Comparison of ENCODE assay signal across 8 mouse cellular contexts in genomic region chr13:42526966-42527365, GRCm38 (mm10).
DNase-seq lines count a peak whose midpoint lies in the region; ATAC-seq and TF ChIP-seq lines count a peak whose summit lies in the region.

No protein-coding gene starts in this region.

- WGBS in intestine, postnatal 0 days, result 17% methylated on average over 8 of the region's 8 CpGs
- 20% methylated on average over 8 of the region's 8 CpGs for WGBS in hindbrain, embryonic 12.5 days

- no peak overlapping the region for H3K9ac ChIP-seq in intestine, postnatal 0 days (ENCODE audit: low read depth, low read length)
- H3K9ac ChIP-seq in hindbrain, embryonic 12.5 days, result no peak overlapping the region

- no peak overlapping the region for H3K4me3 ChIP-seq in intestine, postnatal 0 days (ENCODE audit: low read depth, low read length)
- no peak overlapping the region for H3K4me3 ChIP-seq in hindbrain, embryonic 12.5 days

- H3K4me1 ChIP-seq in intestine, postnatal 0 days (replicated peaks; ENCODE audit: control insufficient read depth, insufficient read depth, low read length), result 0 out of 2 replicates have a peak, but pooled peaks cover 12% of the 10 kb centered on the region
- H3K4me1 ChIP-seq in hindbrain, embryonic 12.5 days, result peaks cover 6% of the 10 kb centered on the region; the same call in 1 of the 2 replicates

- TF ChIP-seq CTCF in intestine, postnatal 0 days (IDR thresholded peaks at IDR 0.05; ENCODE audit: low read depth), result 0 out of 2 replicates have a peak, but pooled peaks have one; percentile 2

- no peaks in the 10 kb centered on the region for H3K36me3 ChIP-seq in intestine, postnatal 0 days (ENCODE audit: control insufficient read depth, insufficient read depth)
- no peaks in the 10 kb centered on the region for H3K36me3 ChIP-seq in hindbrain, embryonic 12.5 days

- no peak for ATAC-seq in intestine, postnatal 0 days
- ATAC-seq in hindbrain, embryonic 12.5 days (ENCODE audit: low FRiP score), result no peak

- no peak overlapping the region for H3K27ac ChIP-seq in intestine, postnatal 0 days (ENCODE audit: low read depth, low read length)
- no peak overlapping the region for H3K27ac ChIP-seq in hindbrain, embryonic 12.5 days

- no peaks in the 10 kb centered on the region for H3K27me3 ChIP-seq in intestine, postnatal 0 days (replicated peaks; ENCODE audit: control insufficient read depth, insufficient read depth, low read length)
- H3K27me3 ChIP-seq in hindbrain, embryonic 12.5 days, result no peaks in the 10 kb centered on the region

- H3K9me3 ChIP-seq in intestine, postnatal 0 days (ENCODE audit: control insufficient read depth), result no peaks in the 10 kb centered on the region
- no peaks in the 10 kb centered on the region for H3K9me3 ChIP-seq in hindbrain, embryonic 12.5 days (replicated peaks)

- H3K4me2 ChIP-seq in intestine, postnatal 0 days (replicated peaks; ENCODE audit: low read depth), result no peak overlapping the region
- no peak overlapping the region for H3K4me2 ChIP-seq in hindbrain, embryonic 12.5 days (replicated peaks)

- peak; percentile 11 for DNase-seq in right cerebral cortex, adult 18-20 months
- no peak for DNase-seq in right cerebral cortex, postnatal 4 days
- peak; percentile 3 to 7 for DNase-seq in gastrocnemius, adult 8-10 months (ENCODE audit: low spot score in 2 of 2)
- DNase-seq in lung, postnatal 36 days, result peak; percentile 81
- no peak for DNase-seq in urinary bladder, postnatal 25 days (ENCODE audit: low spot score)
- no peak for DNase-seq in MN1 (ENCODE audit: low spot score)

Comparison
In these comparisons a context has a peak if more than half of its experiments do, and no peak if none do; other contexts are left out.
1. DNase-seq: peak in right cerebral cortex, adult 18-20 months (single experiment), gastrocnemius, adult 8-10 months (2 of 2) and lung, postnatal 36 days (single experiment); none in right cerebral cortex, postnatal 4 days (single experiment), urinary bladder, postnatal 25 days (single experiment) and MN1 (single experiment).